Mouse (Mus musculus) intestine, embryonic 15.5 days (tissue): Measurements from ENCODE around the gene Ubxn10. TPM values are rescaled to one million over a fixed set of nuclear protein-coding genes. Genes with fewer than 3 reads are reported as not detected.

Experiments
- ATAC-seq: fragments of 200-750 bp; cut with Nextera tagmentation; 2 replicates; pipeline ENCODE4 v1.8.0; 2017; ENCODE audit warnings: moderate TSS enrichment, moderate library complexity
- H3K27ac ChIP-seq: fragments of 300-500 bp; sonication (generic); 2 replicates; pipeline ENCODE4 v1.5.1; 2015; ENCODE audit warnings: mild to moderate bottlenecking, inconsistent platforms
- H3K27me3 ChIP-seq: fragments of 300-500 bp; sonication (generic); replicated peaks from 2 replicates; pipeline ENCODE4 v1.6.1; 2015; ENCODE audit warnings: inconsistent platforms
- H3K36me3 ChIP-seq: fragments of 300-500 bp; sonication (generic); 2 replicates; pipeline ENCODE4 v1.6.1; 2015; ENCODE audit warnings: inconsistent platforms
- H3K4me1 ChIP-seq: fragments of 300-500 bp; sonication (generic); replicated peaks from 2 replicates; pipeline ENCODE4 v1.6.1; 2015; ENCODE audit warnings: inconsistent platforms
- H3K4me2 ChIP-seq: fragments of 300-500 bp; sonication (generic); replicated peaks from 2 replicates; pipeline ENCODE4 v1.6.1; 2015; ENCODE audit warnings: mild to moderate bottlenecking, inconsistent platforms
- H3K4me3 ChIP-seq: fragments of 300-500 bp; sonication (generic); replicated peaks from 2 replicates; pipeline ENCODE4 v1.5.1; 2015; ENCODE audit warnings: inconsistent platforms
- H3K9ac ChIP-seq: fragments of 300-500 bp; sonication (generic); 2 replicates; pipeline ENCODE4 v1.6.1; 2015; ENCODE audit warnings: inconsistent platforms
- H3K9me3 ChIP-seq: fragments of 300-500 bp; sonication (generic); 2 replicates; pipeline ENCODE4 v1.6.1; 2016; ENCODE audit warnings: inconsistent platforms
- WGBS: fragments of 180-500 bp; shearing (Covaris S2); methylation state at CpG from one replicate; pipeline ENCODE4 v1.1.7; 2015; 5-methylcytosine and 5-hydroxymethylcytosine counted together
- polyA plus RNA-seq: library from polyadenylated mRNA; unstranded; fragments of >200 nt; fragmentation: Nextera tagmentation; extraction: Ambion mirVana; gene quantifications from 2 replicates; pipeline ENCODE4 v1.2.1, GENCODE M21; 2015

Gene Ubxn10
- polyA plus RNA-seq, 1 experiment from 2014 or later, result 1.3 TPM

DNA sequence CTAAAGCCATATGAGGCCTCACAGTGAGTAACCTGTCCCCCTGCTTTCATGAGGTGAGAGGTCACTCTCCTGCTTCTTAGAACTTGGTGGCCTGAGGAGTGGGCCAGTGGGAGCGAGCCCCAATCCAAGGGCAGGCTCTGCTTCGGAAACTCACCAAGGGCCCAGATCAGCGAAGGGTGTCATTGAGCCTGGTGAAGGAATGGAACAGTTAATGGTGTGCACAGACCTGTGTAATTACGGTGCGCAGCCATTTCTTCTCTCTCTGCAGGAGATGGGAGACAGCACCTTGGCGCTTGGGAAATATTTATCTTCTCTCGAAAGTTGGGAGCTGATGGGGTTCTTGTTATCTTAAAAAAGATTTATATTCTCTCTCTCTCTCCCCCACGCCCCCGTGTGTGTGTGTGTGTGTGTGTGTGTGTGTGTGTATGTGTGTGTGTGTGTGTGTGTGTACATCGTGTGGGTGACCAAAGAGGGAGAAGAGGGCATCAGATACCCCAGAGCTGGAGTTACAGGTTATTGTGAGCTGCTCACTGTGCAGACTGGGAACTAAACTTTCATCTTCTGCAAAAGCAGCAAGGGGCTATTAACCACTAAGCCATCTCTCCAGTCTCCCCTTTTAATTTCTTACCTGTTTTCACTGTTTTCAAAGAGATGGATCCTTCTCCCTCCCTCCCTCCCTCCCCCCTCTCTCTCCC lies 39.7 kb downstream of the Ubxn10 start:
- Histone ChIP-seq H3K9ac (no peak overlapping the region), H3K4me1 (0 out of 2 replicates have a peak, but pooled peaks cover 2% of the 10 kb centered on the region), H3K4me2 (no peak overlapping the region), H3K27ac (no peak overlapping the region), H3K27me3 (no peaks in the 10 kb centered on the region; the same call in 1 of the 2 replicates), H3K4me3 (no peak overlapping the region), H3K9me3 (no peaks in the 10 kb centered on the region), H3K36me3 (no peaks in the 10 kb centered on the region)
- 36% methylated on average over 10 of the region's 10 CpGs for WGBS
- ATAC-seq, result peak; percentile 31; the same call in 1 of the 2 replicates

DNA sequence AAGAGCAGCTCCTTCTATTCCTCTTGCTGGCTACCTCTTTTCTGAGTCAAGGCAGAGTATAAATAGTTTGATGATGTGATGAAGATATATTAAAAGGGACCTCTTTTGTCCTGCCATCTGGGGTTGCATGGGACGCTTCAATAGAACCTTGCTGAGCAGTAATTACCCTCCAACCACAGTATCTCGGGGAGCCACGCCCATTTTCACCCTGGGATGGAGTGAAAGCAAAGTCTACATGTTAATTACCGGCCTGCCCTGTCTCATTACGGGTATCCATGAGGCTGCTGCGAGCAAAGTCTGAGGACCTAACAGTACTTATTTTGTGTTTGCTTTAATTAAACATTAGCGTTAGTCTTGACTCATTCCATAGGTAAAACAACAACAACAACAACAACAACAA lies 40.2 kb downstream of the Ubxn10 start:
- WGBS, result 19% methylated on average over 7 of the region's 7 CpGs
- Histone ChIP-seq H3K27ac (no peak overlapping the region), H3K9me3 (no peaks in the 10 kb centered on the region), H3K27me3 (peaks cover 5% of the 10 kb centered on the region), H3K36me3 (no peaks in the 10 kb centered on the region), H3K9ac (no peak overlapping the region), H3K4me2 (no peak overlapping the region), H3K4me3 (no peak overlapping the region), H3K4me1 (0 out of 2 replicates have a peak, but pooled peaks cover 2% of the 10 kb centered on the region)
- peak; percentile 56; the same call in 1 of the 2 replicates for ATAC-seq

DNA sequence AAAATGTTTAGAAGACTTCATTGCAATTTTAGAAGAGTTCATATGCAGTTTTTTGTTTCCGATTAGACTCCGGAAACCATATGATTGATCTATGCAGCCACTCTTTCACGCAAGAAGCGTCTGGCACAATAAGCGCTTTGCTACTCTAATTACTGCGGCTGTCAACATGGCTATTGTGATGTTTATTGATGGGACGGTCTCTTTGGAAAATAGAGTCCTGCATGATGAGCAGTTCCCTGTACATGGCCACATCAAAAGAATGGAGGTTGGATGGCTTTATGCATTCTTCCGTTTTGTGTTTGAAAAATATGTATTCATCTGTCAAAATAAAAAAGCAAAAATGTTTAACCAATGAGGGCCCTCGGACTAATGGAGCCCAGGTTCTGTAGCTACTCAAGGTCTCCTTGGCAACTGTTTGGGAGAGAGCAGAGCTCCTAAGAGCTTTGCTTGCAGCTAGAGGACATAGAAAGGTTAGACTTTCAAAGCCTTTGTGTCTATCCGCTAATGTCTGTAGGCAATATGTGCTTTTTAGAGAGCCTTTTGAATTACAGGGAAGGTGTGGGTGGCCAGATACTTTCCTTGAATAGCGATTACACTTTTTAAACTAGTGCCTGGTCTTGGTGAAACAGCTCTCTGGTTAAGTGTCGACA lies 43.8 kb downstream of the Ubxn10 start:
- no peak for ATAC-seq
- WGBS, result 63% methylated on average over 12 of the region's 12 CpGs
- H3K4me3 ChIP-seq, result no peak overlapping the region

DNA sequence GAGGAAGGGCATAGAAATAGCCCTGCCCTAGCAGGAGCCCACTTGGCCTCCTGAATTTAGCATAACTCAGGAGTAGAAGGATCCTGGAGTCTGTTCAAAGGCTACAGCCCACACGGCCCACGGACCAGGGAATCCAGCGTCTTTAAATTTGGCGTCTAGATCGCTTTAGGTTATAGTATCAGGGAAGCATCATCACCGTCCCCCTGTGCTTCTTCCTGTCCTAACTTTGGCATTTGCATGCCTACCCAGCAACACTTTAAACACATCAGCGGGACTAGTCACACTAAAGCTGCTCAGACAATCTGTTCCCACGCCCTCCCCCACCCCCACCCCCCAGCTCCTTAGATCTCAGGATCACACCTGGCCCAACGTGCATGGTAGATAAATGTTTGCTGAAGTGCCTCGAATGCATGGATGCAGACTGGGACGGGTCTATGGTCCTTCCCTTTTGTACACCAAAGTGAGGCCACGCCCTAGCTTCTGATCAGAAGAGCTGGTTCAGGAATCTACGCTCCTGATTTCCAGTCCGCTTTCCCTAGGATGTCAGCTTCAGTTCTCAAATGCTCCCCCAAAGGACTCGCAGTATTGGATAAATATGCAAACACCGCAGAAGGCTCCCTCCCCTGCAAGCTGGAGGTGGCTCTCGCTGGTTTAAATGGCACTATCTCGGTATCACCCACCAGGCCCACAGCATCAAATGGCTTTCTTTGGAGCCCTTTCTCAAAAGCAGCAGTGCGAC lies 45.4 kb downstream of the Ubxn10 start:
- H3K9ac ChIP-seq, result no peak overlapping the region
- no peaks in the 10 kb centered on the region for H3K36me3 ChIP-seq
- no peaks in the 10 kb centered on the region for H3K4me1 ChIP-seq
- H3K27ac ChIP-seq, result no peak overlapping the region
- 7% methylated on average over 19 of the region's 19 CpGs for WGBS
- H3K4me2 ChIP-seq, result no peak overlapping the region
- H3K4me3 ChIP-seq, result no peak overlapping the region
- peaks cover 32% of the 10 kb centered on the region for H3K27me3 ChIP-seq
- ATAC-seq, result no peak
- H3K9me3 ChIP-seq, result no peaks in the 10 kb centered on the region

More for the DNA sequence above, 43.8 kb downstream of the Ubxn10 start:
- Histone ChIP-seq H3K9me3 (no peaks in the 10 kb centered on the region), H3K36me3 (no peaks in the 10 kb centered on the region), H3K9ac (no peak overlapping the region), H3K4me2 (no peak overlapping the region), H3K27me3 (peaks cover 32% of the 10 kb centered on the region), H3K4me1 (0 out of 2 replicates have a peak, but pooled peaks cover 2% of the 10 kb centered on the region), H3K27ac (no peak overlapping the region)

DNA sequence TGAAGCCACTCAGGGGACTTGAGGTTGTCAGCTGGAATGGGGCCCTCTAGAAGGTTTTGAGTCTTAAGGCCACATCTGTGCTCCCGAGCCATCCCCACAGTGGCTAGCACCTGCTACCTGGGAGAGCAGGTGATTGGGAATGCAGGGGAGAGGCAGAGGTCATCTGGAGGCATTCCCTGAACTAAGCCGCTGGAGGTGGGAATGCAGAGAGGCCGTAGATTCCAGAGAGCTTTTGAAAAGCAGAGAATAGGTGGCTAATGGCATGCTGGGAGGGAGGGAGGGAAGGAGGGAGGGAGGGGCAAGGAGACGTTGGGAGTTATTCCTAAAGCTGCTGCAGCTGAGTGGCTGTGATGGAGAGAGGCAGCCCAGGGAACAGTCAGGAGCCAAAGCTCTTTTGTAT lies 46.4 kb downstream of the Ubxn10 start:
- H3K27ac ChIP-seq, result no peak overlapping the region
- 7% methylated on average over 4 of the region's 4 CpGs for WGBS
- H3K9ac ChIP-seq, result no peak overlapping the region
- no peaks in the 10 kb centered on the region for H3K9me3 ChIP-seq
- no peak for ATAC-seq
- H3K4me2 ChIP-seq, result no peak overlapping the region
- H3K4me1 ChIP-seq, result no peaks in the 10 kb centered on the region
- H3K4me3 ChIP-seq, result no peak overlapping the region
- no peaks in the 10 kb centered on the region for H3K36me3 ChIP-seq
- H3K27me3 ChIP-seq, result peaks cover 35% of the 10 kb centered on the region

DNA sequence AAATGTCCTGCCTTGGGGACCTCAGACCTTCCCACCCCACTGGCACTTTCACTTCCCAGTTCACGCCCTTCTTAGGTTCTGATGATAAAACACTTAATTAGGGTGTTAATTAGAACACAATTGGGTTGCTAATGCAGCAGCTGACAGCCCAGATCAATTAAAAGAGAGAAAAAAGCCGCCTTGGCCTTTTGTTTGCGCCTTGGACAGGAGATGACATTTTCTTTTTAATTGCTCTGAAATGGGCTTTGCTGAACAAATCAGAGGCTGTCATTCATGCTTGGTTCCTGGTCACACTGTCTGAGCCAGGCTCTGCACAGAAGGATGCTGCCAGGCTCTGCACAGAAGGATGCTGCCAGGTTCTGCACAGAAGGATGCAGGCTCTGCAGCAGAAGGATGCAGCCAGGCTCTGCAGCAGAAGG lies 47.9 kb downstream of the Ubxn10 start:
- Histone ChIP-seq H3K4me3 (no peak overlapping the region), H3K27ac (no peak overlapping the region), H3K9ac (no peak overlapping the region), H3K36me3 (no peaks in the 10 kb centered on the region), H3K9me3 (no peaks in the 10 kb centered on the region), H3K27me3 (peaks cover 35% of the 10 kb centered on the region), H3K4me2 (no peak overlapping the region), H3K4me1 (no peaks in the 10 kb centered on the region)
- WGBS, result 28% methylated on average over 3 of the region's 3 CpGs
- ATAC-seq, result no peak

DNA sequence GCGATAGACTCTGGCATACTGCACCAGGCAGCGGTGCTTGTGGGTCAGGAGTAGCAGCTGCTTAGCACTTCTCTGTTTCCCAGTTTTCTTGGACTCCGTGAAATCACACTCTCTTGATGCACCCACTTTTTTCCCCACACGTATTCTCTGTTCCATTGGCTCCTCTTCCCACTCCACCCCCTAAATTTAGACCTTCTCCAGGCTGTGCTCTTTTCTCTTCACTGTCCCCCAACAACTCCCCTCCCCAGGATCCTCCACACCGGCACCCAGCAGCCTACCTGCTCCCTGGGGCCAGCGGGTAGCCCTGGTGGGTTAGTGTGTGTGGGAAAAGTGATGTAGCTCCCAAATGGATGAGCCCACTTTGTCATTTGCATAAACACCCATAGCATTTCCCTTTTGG lies 51.2 kb downstream of the Ubxn10 start:
- Histone ChIP-seq H3K9ac (no peak overlapping the region), H3K4me1 (no peaks in the 10 kb centered on the region), H3K9me3 (no peaks in the 10 kb centered on the region), H3K4me3 (no peak overlapping the region), H3K36me3 (no peaks in the 10 kb centered on the region), H3K4me2 (no peak overlapping the region), H3K27me3 (peaks cover 21% of the 10 kb centered on the region), H3K27ac (no peak overlapping the region)
- 80% methylated on average over 6 of the region's 6 CpGs for WGBS
- no peak for ATAC-seq

DNA sequence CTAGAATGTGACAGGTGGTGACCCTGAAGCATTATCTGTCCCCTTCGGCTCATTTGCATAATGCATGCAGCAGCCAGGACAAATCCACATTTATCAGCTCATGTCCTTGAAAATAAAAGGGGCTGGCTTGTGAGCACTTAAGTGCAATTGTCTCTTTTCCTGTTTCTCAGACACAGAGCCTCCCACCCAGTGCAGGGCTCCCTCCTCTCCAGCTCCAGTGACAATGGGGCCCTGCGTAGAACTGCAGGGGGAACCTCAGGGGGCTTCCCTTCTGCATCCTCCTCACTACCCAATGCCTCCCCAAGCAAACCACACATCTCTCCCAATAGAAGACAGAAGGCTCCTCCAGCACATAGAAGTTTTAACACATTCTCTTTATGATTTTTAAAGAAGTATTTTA lies 54.2 kb downstream of the Ubxn10 start:
- no peak overlapping the region for H3K27ac ChIP-seq

DNA sequence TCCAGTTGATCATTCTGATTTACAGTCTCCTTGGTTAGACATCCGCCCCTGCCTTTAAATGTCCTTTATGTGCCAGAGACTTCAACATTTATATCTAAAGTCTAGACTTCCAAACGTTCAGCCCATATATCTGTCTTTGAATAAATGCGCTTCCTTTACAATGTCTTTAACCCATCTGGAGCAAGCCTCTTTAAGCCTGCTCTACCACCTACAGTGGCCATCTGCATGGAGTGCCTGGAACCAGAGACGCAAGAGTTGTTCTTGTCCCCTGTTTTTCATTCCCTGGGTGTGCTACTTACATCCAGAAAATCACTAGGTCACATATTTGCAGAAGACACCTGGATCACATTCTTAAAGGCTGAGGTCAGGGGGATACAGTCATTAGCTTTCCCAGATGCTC lies 56.8 kb downstream of the Ubxn10 start:
- H3K4me1 ChIP-seq, result no peaks in the 10 kb centered on the region
- H3K9me3 ChIP-seq, result no peaks in the 10 kb centered on the region
- H3K27me3 ChIP-seq, result no peaks in the 10 kb centered on the region; the same call in 1 of the 2 replicates
- no peak overlapping the region for H3K4me2 ChIP-seq
- H3K4me3 ChIP-seq, result no peak overlapping the region
- WGBS, result 69% methylated on average over 4 of the region's 4 CpGs
- no peak for ATAC-seq
- H3K9ac ChIP-seq, result no peak overlapping the region
- H3K27ac ChIP-seq, result no peak overlapping the region
- no peaks in the 10 kb centered on the region for H3K36me3 ChIP-seq

More for the DNA sequence above, 54.2 kb downstream of the Ubxn10 start:
- 0 out of 2 replicates have a peak, but pooled peaks cover 3% of the 10 kb centered on the region for H3K27me3 ChIP-seq
- H3K9ac ChIP-seq, result no peak overlapping the region
- H3K36me3 ChIP-seq, result no peaks in the 10 kb centered on the region
- no peaks in the 10 kb centered on the region for H3K4me1 ChIP-seq
- H3K9me3 ChIP-seq, result no peaks in the 10 kb centered on the region
- 69% methylated on average over 2 of the region's 2 CpGs for WGBS
- ATAC-seq, result no peak
- no peak overlapping the region for H3K4me2 ChIP-seq
- H3K4me3 ChIP-seq, result no peak overlapping the region

DNA sequence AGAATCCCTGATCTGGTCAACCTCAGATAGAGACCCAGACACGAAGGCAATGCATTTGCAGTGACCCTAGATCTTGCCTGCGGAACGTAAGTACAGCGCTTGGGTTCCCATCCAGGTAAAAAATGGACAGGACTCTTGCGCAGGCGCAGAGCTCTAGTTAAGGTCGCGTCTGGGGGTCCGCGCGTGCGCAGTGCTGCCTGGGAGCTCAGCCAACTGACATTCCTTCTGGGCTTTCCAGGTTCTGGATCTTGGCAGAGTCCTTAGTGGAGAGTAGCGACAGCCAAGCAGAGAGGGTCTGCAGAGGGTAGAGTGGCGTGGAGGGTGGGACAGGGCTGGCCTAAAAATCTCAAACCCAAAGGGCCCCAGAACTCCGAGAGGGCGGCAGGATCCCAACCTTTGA lies 59.4 kb downstream of the Ubxn10 start:
- Histone ChIP-seq H3K4me3 (no peak overlapping the region), H3K4me1 (no peaks in the 10 kb centered on the region), H3K9me3 (no peaks in the 10 kb centered on the region), H3K9ac (0 out of 2 replicates have a peak overlapping the region, but pooled peaks have one; percentile 8), H3K27me3 (no peaks in the 10 kb centered on the region; the same call in 1 of the 2 replicates), H3K36me3 (no peaks in the 10 kb centered on the region), H3K4me2 (no peak overlapping the region), H3K27ac (no peak overlapping the region)
- 17% methylated on average over 16 of the region's 16 CpGs for WGBS
- no peak for ATAC-seq

DNA sequence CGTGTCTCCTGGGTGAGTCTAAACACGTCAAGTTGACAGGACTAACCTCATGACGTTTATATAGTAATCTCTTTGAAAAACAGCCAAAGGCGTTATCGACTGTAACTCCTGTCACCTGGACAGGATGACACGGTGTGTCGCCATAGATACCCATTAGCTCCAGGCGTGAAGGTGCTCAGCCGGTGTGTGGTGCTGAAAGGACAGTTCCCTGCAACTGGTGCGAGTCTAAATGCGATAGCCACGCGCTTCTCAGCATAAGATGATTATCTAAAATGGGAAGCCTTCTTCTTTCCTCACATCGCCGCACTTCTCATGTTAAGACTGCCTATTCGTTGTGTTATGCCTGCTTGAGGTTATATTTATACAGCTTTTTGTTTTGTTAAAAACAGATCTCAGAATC lies 60.5 kb downstream of the Ubxn10 start:
- Histone ChIP-seq H3K4me1 (no peaks in the 10 kb centered on the region), H3K36me3 (no peaks in the 10 kb centered on the region), H3K4me2 (no peak overlapping the region), H3K27ac (no peak overlapping the region), H3K9me3 (no peaks in the 10 kb centered on the region), H3K27me3 (no peaks in the 10 kb centered on the region; the same call in 1 of the 2 replicates), H3K4me3 (no peak overlapping the region), H3K9ac (no peak overlapping the region)
- no peak for ATAC-seq
- WGBS, result 12% methylated on average over 16 of the region's 16 CpGs

DNA sequence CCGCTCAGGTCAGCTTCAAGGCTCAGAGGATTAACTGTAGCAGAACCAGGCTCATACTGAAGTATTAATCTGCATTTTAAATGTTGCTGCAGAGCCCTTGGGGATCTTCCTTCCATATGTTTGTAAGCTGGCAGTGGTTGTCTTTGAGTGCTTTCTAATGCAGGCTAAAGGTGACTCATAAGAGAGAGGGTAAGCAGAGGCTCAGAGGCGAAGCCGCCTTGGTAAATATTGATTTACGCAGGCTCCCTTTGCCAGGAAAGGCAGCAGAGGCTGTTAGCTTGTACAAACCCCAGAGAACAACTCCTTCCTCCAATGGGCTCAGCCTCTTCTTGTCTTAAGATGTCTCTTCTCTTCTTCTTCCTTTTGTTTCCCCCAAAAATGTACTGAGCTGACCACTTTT lies 64.8 kb downstream of the Ubxn10 start:
- no peaks in the 10 kb centered on the region for H3K36me3 ChIP-seq
- H3K4me3 ChIP-seq, result no peak overlapping the region
- H3K4me2 ChIP-seq, result no peak overlapping the region
- no peak overlapping the region for H3K9ac ChIP-seq
- no peaks in the 10 kb centered on the region for H3K9me3 ChIP-seq
- H3K27me3 ChIP-seq, result no peaks in the 10 kb centered on the region; the same call in 1 of the 2 replicates
- H3K27ac ChIP-seq, result no peak overlapping the region
- ATAC-seq, result no peak
- WGBS, result 41% methylated on average over 4 of the region's 4 CpGs
- H3K4me1 ChIP-seq, result peaks cover 6% of the 10 kb centered on the region; the same call in 1 of the 2 replicates
